Mouse (Mus musculus) frontal cortex, postnatal 36 days (tissue): ENCODE results near the gene Pgap3.

ENCODE experiments used
- DNase-seq, 2 experiments: peaks; one replicate each; pipeline ENCODE4 v3.0.0; 2022; ENCODE audit warnings: low spot score in 2 of 2

Gene Pgap3

DNA sequence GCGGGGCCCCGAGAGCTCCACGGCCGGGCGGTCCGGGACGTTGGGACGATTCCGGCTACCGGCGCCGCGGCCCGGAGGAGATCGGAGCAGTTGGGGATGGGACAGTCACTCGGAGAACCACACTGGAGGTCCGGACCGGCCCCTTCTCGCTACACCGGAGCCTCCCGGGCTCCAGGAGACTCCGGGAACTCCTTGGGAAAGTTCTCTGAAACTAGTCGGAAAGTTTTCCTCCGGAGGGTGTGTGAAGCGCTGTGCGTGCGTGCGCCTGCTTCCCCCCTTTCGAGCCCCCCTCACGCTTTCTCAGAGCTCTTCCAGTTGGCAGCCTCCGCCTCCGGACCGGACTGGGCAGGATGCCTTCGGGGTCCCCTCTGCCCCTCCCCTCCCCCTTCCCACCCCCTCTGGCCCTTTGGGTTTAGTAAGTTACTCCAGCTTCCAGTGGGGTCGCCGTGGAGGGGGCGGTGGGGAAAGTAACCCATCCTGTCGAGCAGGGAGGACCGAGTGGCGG, 12.6 kb upstream of the Pgap3 start:
- DNase-seq = no peak

GRCm38 (mm10) chr11:98412273-98412796, 12.0 kb upstream of the Pgap3 start, which contains the start of gene Erbb2:
Erbb2 (plus strand) TSS chr11:98412470.
- DNase-seq = no peak

DNA sequence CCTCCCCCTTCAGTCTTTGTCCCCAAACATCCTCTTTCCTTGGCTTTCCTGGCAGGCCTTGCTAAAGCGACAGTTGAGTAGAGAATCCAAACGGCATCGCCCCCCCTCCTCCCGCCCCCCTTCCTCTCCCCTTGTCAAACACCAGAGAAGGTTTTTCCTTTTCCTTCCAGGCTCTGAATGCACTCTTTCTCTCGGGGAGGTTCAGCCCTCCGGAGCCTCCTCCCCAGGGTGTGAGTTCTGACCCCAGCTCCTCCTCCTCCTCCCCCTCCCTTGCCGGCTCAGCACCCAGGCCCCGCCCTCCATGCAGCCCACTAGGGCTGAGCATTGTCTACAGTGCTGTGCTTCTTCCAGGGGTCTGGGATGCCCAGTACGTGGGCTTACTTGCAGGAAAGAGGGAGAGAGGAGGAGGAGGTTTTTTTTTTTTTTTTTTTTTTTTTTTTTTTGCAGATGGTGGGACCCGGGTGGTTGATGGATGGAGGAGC, 9.1 kb upstream of the Pgap3 start:
- DNase-seq = no peak

DNA sequence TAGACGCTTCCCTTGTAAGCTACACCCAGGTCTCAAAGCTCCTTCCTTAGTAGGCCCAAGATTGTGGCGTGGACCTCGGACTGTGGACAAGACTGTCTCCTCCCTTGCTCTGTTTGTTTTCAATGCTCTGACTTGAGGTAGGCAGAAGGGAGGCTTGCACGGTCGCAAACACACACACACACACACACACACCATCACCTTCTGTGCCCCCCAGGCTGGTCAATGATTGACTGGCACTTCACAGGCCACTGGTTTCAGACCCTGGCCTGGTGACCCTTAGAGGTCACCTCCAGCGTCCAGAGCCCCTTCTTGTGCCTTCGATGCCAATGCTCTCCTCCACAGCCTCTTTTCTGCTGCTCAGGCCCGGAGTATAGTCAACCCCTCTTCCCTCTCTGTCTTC, 8.6 kb upstream of the Pgap3 start:
- no peak for DNase-seq

DNA sequence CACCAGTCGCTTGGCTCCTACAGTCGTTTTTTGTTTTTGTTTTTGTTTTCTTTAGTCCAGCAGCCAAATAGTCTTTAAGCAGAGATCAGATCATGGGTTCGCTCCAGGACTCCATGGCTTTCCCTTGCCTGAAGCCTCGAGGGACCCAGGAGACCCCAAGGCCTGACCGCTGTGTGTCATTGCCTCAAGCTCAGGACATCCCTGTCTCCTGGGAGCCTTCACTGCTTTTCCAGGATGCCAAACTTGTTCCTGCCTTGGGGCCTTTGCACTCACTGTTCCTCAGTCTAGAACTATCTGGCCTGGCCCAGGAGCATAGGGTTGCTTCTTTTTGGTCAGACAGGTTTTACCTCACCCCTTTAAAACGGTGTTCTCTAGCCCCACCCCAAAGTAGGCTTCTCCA, 6.3 kb upstream of the Pgap3 start:
- no peak for DNase-seq

GRCm38 (mm10) chr11:98400816-98401215, 526 bp upstream of the Pgap3 start:
- no peak for DNase-seq

DNA sequence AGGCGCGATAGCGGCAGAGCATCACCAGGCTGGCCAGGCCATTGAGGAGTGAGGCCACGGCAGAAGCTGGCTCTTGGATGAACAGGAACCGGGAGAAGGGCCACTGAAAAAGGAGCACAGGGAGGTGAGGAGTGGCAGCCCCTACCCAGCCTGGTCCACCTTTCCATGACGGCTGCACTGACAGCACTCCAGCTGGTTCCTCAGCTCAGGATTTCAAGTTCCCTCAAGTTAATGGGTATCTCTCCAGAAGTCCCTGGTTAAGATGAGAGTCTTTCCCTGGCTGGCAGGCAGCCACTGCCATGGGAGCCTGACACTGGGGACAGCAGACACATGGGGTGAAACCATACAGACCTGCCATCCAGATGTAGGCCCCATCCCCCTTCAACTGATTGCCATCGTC, 2.3 kb downstream of the Pgap3 start:
- no peak for DNase-seq

- DNase-seq = no peak
Measured at GRCm38 (mm10) chr11:98395041-98395440, 5.2 kb downstream of the Pgap3 start.

GRCm38 (mm10) chr11:98394301-98394700, 6.0 kb downstream of the Pgap3 start:
- DNase-seq = no peak

GRCm38 (mm10) chr11:98393317-98393716, 7.0 kb downstream of the Pgap3 start:
- no peak for DNase-seq

- DNase-seq = no peak
Measured at GRCm38 (mm10) chr11:98392645-98393044, 7.6 kb downstream of the Pgap3 start.

GRCm38 (mm10) chr11:98392034-98392433, 8.3 kb downstream of the Pgap3 start:
- DNase-seq = no peak

DNA sequence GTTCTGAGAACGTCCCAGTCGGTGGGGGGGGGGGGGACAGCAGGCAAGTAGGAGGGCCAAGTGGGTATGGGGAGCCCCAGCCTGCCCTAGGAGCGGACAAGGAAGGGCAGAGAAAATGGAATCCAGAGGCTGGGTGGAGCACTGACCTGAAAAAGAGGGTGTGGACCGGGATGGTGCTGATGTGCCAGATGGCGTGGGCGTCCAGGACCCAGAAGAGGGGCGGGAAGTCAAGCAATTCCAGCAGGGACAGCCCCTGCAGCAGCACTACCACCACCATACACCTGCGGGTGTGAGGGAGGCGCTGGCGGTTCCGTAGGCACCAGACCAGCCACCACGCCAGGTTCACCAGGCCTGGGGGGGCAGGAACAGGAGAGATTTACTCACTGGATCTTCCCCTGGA, 10.1 kb downstream of the Pgap3 start:
- DNase-seq = no peak

DNA sequence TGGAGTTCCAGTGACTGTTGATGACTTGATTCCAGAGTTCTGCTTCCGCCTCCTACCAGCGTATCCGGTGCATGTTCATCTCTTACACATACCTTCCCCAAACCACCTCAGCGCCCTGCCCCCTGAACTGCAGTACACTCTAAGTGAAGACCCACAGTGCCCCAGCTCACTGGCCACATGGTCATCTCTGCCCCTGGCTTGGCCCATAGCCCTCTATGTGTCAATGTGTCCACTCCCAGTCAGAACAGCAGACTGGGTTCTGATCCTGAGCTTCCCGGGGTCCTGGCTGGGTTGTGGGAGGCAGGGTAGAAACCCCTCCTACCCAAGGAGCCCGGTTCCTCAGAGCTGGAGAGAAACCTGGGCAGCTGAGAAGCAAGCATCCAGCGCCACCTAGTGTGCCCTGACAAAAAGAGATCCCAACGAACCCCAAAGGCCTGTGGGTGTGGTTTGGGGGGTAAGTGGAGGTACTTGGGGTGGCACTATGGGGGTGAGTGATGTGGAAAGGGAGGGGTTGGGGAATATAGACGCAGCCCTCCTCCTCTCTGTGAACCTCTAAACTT, 11.0 kb downstream of the Pgap3 start:
- peak; percentile 61 to 79 for DNase-seq

GRCm38 (mm10) chr11:98388282-98388681, 12.0 kb downstream of the Pgap3 start:
- DNase-seq = no peak

DNA sequence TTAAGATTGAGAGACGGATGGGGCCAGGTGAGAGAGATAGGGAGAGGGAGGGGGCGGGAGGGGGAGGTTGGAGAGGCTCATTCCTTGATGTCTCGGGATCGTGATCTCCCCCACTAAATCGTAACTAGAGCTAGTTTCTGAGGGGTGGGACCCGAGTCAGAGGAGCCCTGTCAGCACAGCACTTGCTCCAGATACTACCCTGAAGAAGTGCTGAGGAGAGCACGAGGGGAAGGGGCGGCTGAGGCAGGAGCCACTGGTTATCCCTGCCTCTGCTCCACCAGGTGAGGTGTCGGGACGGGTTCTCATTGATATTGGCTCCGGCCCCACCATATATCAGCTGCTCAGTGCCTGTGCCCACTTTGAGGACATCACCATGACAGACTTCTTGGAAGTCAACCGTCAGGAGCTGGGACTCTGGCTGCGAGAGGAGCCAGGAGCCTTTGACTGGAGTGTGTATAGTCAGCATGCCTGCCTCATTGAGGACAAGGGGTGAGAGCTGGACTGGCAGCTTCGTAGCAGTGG, 13.2 kb downstream of the Pgap3 start:
- DNase-seq = no peak

- DNase-seq = no peak
Measured at GRCm38 (mm10) chr11:98386596-98386995, 13.7 kb downstream of the Pgap3 start.

- no peak for DNase-seq
Measured at GRCm38 (mm10) chr11:98385638-98386585, 14.4 kb downstream of the Pgap3 start, which contains the start of gene Pnmt. Pnmt (plus strand) TSS chr11:98386450.

GRCm38 (mm10) chr11:98384721-98385637, 15.3 kb downstream of the Pgap3 start:
- DNase-seq = no peak

DNA sequence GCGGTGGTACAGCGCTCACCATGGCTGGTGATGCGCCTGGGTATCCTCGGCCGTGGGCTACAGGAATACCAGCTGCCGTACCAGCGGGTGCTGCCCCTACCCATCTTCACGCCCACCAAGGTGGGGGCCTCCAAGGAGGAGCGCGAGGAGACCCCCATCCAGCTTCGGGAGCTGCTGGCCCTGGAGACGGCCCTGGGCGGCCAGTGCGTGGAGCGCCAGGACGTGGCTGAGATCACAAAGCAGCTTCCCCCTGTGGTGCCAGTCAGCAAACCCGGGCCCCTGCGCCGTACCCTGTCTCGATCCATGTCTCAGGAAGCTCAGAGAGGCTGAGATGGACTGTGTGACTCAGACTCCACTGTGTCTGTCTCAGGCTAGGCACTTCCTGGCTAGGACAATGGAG, 16.1 kb downstream of the Pgap3 start:
- no peak for DNase-seq
